Mouse (Mus musculus): ENCODE results near the gene Gpr68. TPM values are rescaled to one million over a fixed set of nuclear protein-coding genes. Genes with fewer than 3 reads are reported as not detected.

Gene Gpr68
- total and polyA plus RNA-seq, 3 experiments = 0.04 TPM; not detected in 2

DNA sequence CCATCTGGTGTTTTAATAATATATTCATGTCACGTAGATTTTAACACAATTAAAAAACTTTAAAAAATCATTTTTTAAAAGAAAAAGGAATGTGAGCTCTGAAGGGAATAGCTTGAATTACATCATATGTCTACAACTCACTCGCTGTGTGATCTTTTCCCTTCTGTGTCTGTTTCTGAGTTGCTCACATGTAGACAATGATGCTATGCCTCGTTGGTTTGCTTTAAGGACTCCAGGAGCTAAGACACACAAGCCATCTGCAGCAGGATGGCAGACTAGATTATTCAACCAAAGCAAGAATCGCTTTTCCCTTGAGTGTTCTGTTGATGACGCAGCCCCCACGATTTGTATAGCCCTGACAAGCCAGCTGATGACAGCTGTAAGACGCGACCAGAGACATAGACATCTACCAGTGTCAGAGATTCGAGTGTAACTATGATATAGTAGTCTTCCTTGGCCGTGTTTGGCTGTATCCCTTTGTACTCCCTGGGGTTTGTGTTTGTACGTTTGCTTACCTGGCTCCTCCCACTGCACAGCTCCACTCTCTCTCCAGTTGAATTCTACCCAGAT, 42.4 kb downstream of the Gpr68 start:
- Histone ChIP-seq H3K9me3 (replicated peaks; ENCODE audit: insufficient read depth, low read length) (no peaks in the 10 kb centered on the region), H3K4me1 (ENCODE audit: control insufficient read depth in 1 of 2, insufficient read depth in 2 of 2, low read length in 2 of 2) (no peaks in the 10 kb centered on the region; a peak in 1 of 4 replicates), H3K27ac (ENCODE audit: control insufficient read depth, low read depth, low read length) (no peak overlapping the region), H3K4me3 (ENCODE audit: control insufficient read depth in 1 of 2, insufficient read depth in 1 of 2, low read depth in 2 of 2, low read length in 2 of 2) (no peak overlapping the region), H3K79me2 (ENCODE audit: control insufficient read depth, insufficient read depth, low read length, poor library complexity) (no peaks in the 10 kb centered on the region), H3K36me3 (ENCODE audit: control insufficient read depth in 1 of 2, insufficient read depth in 2 of 2, low read length in 2 of 2) (no peaks in the 10 kb centered on the region), H3K9ac (ENCODE audit: control insufficient read depth, low read depth, low read length, poor library complexity, severe bottlenecking) (no peak overlapping the region), H3K27me3 (ENCODE audit: control insufficient read depth in 1 of 2, insufficient read depth in 2 of 2, low read length in 2 of 2) (peaks cover 0 to 1% of the 10 kb centered on the region in 2 experiments; a peak in 2 of 4 replicates)
- no peak for DNase-seq (ENCODE audit: low read depth, low spot score)
- TF ChIP-seq CHD1 (IDR thresholded peaks at IDR 0.05; ENCODE audit: low read depth, low read length) (no peak), ZKSCAN1 (IDR thresholded peaks at IDR 0.05; ENCODE audit: low read depth, low read length) (no peak), USF1 (IDR thresholded peaks at IDR 0.05; ENCODE audit: low read depth, low read length) (no peak), USF2 (IDR thresholded peaks at IDR 0.05; ENCODE audit: borderline replicate concordance in 1 of 2, insufficient read depth in 1 of 2, low read depth in 1 of 2, low read length in 2 of 2) (no peak), ETS1 (IDR thresholded peaks at IDR 0.05; ENCODE audit: low read depth, low read length) (no peak), KAT2A (conservative IDR thresholded peaks at IDR 0.05; ENCODE audit: low read depth, low read length) (no peak), MYC (IDR thresholded peaks at IDR 0.05; ENCODE audit: low read depth, low read length) (no peak)

DNA sequence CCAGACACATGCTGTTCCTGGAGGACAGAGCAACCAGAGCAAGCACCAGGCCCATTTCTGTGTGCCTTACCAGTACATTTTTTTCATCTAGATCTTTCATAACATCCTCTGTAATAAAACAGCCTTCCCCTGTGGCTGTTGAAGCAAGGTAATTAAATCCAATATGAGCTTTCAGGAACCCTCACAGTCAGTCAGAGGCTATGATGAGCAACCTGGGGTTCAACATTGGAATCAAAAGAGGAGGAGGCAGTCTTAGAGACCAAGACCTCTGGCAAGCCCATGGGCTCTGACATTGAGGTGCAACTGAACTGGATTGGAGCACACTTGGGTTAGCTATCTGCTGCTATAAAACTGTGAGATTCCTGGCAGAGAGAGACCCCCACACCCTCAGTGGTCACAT, 42.9 kb downstream of the Gpr68 start:
- no peak overlapping the region for H3K4me3 ChIP-seq (ENCODE audit: control insufficient read depth in 1 of 2, insufficient read depth in 1 of 2, low read depth in 2 of 2, low read length in 2 of 2)
- no peak for TF ChIP-seq EP300 (IDR thresholded peaks at IDR 0.05; ENCODE audit: low read depth in 1 of 2, low read length in 2 of 2)
- no peak for TF ChIP-seq ZKSCAN1 (IDR thresholded peaks at IDR 0.05; ENCODE audit: low read depth, low read length)
- TF ChIP-seq MYC (IDR thresholded peaks at IDR 0.05; ENCODE audit: low read depth, low read length) = no peak
- no peak for TF ChIP-seq SIN3A (IDR thresholded peaks at IDR 0.05; ENCODE audit: low read length)
- TF ChIP-seq USF1 (IDR thresholded peaks at IDR 0.05; ENCODE audit: low read depth, low read length) = no peak
- TF ChIP-seq MYB (IDR thresholded peaks at IDR 0.05; ENCODE audit: low read depth, low read length) = no peak
- TF ChIP-seq MXI1 (IDR thresholded peaks at IDR 0.05; ENCODE audit: low read depth, low read length) = no peak
- no peak for TF ChIP-seq ELF1 (IDR thresholded peaks at IDR 0.05; ENCODE audit: low read depth, low read length)
- TF ChIP-seq MAX (IDR thresholded peaks at IDR 0.05; ENCODE audit: low read length) = no peak
- no peaks in the 10 kb centered on the region for H3K36me3 ChIP-seq (ENCODE audit: control insufficient read depth in 1 of 2, insufficient read depth in 2 of 2, low read length in 2 of 2)
- no peaks in the 10 kb centered on the region for H3K79me2 ChIP-seq (ENCODE audit: control insufficient read depth, insufficient read depth, low read length, poor library complexity)
- H3K9ac ChIP-seq (ENCODE audit: control insufficient read depth, low read depth, low read length, poor library complexity, severe bottlenecking) = no peak overlapping the region
- no peak overlapping the region for H3K27ac ChIP-seq (ENCODE audit: control insufficient read depth, low read depth, low read length)
- H3K27me3 ChIP-seq (ENCODE audit: control insufficient read depth in 1 of 2, insufficient read depth in 2 of 2, low read length in 2 of 2) = peaks cover 0 to 1% of the 10 kb centered on the region in 2 experiments; a peak in 2 of 4 replicates
- no peaks in the 10 kb centered on the region; a peak in 1 of 4 replicates for H3K4me1 ChIP-seq (ENCODE audit: control insufficient read depth in 1 of 2, insufficient read depth in 2 of 2, low read length in 2 of 2)
- no peak for DNase-seq (ENCODE audit: low read depth, low spot score)
- H3K9me3 ChIP-seq (replicated peaks; ENCODE audit: insufficient read depth, low read length) = no peaks in the 10 kb centered on the region

Data from MEL (cell line).